Mouse (Mus musculus): Measurements from ENCODE around the gene Clrn1. TPM values are rescaled to one million over a fixed set of nuclear protein-coding genes. Genes with fewer than 3 reads are reported as not detected.

Gene Clrn1
- polyA plus RNA-seq, 1 experiment, result not detected

- Histone ChIP-seq H3K27ac (ENCODE audit: control insufficient read depth, insufficient read depth, low read depth, low read length) (no peak overlapping the region), H3K4me1 (ENCODE audit: control insufficient read depth, insufficient read depth, low read length) (no peaks in the 10 kb centered on the region), H3K4me3 (ENCODE audit: control insufficient read depth, low read depth, low read length) (no peak overlapping the region), H3K36me3 (ENCODE audit: control insufficient read depth, insufficient read depth, low read length) (no peaks in the 10 kb centered on the region), H3K27me3 (ENCODE audit: control insufficient read depth, insufficient read depth, low read length) (no peaks in the 10 kb centered on the region)
- TF ChIP-seq POLR2A (IDR thresholded peaks at IDR 0.05; ENCODE audit: control insufficient read depth, low read depth, low read length), result no peak
- TF ChIP-seq CTCF (IDR thresholded peaks at IDR 0.05; ENCODE audit: control insufficient read depth, insufficient read depth, insufficient replicate concordance, low read depth, low read length), result no peak
Observed at GRCm38 (mm10) chr3:58810353-58810752, 74.8 kb downstream of the Clrn1 start.

GRCm38 (mm10) chr3:58809111-58809915 is 75.8 kb downstream of the Clrn1 start:
- Histone ChIP-seq H3K27ac (ENCODE audit: control insufficient read depth, insufficient read depth, low read depth, low read length) (no peak overlapping the region), H3K4me3 (ENCODE audit: control insufficient read depth, low read depth, low read length) (no peak overlapping the region), H3K36me3 (ENCODE audit: control insufficient read depth, insufficient read depth, low read length) (no peaks in the 10 kb centered on the region)

GRCm38 (mm10) chr3:58808636-58809035 is 76.5 kb downstream of the Clrn1 start:
- H3K36me3 ChIP-seq (ENCODE audit: control insufficient read depth, insufficient read depth, low read length), result no peaks in the 10 kb centered on the region
- H3K4me1 ChIP-seq (ENCODE audit: control insufficient read depth, insufficient read depth, low read length), result no peaks in the 10 kb centered on the region
- H3K4me3 ChIP-seq (ENCODE audit: control insufficient read depth, low read depth, low read length), result no peak overlapping the region
- no peaks in the 10 kb centered on the region for H3K27me3 ChIP-seq (ENCODE audit: control insufficient read depth, insufficient read depth, low read length)
- H3K27ac ChIP-seq (ENCODE audit: control insufficient read depth, insufficient read depth, low read depth, low read length), result no peak overlapping the region
- TF ChIP-seq CTCF (IDR thresholded peaks at IDR 0.05; ENCODE audit: control insufficient read depth, insufficient read depth, insufficient replicate concordance, low read depth, low read length), result no peak
- no peak for TF ChIP-seq POLR2A (IDR thresholded peaks at IDR 0.05; ENCODE audit: control insufficient read depth, low read depth, low read length)

More at GRCm38 (mm10) chr3:58809111-58809915, 75.8 kb downstream of the Clrn1 start:
- no peaks in the 10 kb centered on the region for H3K4me1 ChIP-seq (ENCODE audit: control insufficient read depth, insufficient read depth, low read length)
- TF ChIP-seq CTCF (IDR thresholded peaks at IDR 0.05; ENCODE audit: control insufficient read depth, insufficient read depth, insufficient replicate concordance, low read depth, low read length), result no peak
- no peak for TF ChIP-seq POLR2A (IDR thresholded peaks at IDR 0.05; ENCODE audit: control insufficient read depth, low read depth, low read length)
- no peaks in the 10 kb centered on the region for H3K27me3 ChIP-seq (ENCODE audit: control insufficient read depth, insufficient read depth, low read length)

GRCm38 (mm10) chr3:58804745-58805144 is 80.4 kb downstream of the Clrn1 start:
- Histone ChIP-seq H3K27ac (ENCODE audit: control insufficient read depth, insufficient read depth, low read depth, low read length) (no peak overlapping the region), H3K4me3 (ENCODE audit: control insufficient read depth, low read depth, low read length) (no peak overlapping the region), H3K4me1 (ENCODE audit: control insufficient read depth, insufficient read depth, low read length) (no peaks in the 10 kb centered on the region), H3K27me3 (ENCODE audit: control insufficient read depth, insufficient read depth, low read length) (no peaks in the 10 kb centered on the region), H3K36me3 (ENCODE audit: control insufficient read depth, insufficient read depth, low read length) (no peaks in the 10 kb centered on the region)
- TF ChIP-seq CTCF (IDR thresholded peaks at IDR 0.05; ENCODE audit: control insufficient read depth, insufficient read depth, insufficient replicate concordance, low read depth, low read length) (no peak), POLR2A (IDR thresholded peaks at IDR 0.05; ENCODE audit: control insufficient read depth, low read depth, low read length) (no peak)

GRCm38 (mm10) chr3:58798676-58799075 is 86.5 kb downstream of the Clrn1 start:
- Histone ChIP-seq H3K27ac (ENCODE audit: control insufficient read depth, insufficient read depth, low read depth, low read length) (no peak overlapping the region), H3K4me3 (ENCODE audit: control insufficient read depth, low read depth, low read length) (no peak overlapping the region), H3K36me3 (ENCODE audit: control insufficient read depth, insufficient read depth, low read length) (no peaks in the 10 kb centered on the region), H3K4me1 (ENCODE audit: control insufficient read depth, insufficient read depth, low read length) (no peaks in the 10 kb centered on the region), H3K27me3 (ENCODE audit: control insufficient read depth, insufficient read depth, low read length) (no peaks in the 10 kb centered on the region)
- TF ChIP-seq POLR2A (IDR thresholded peaks at IDR 0.05; ENCODE audit: control insufficient read depth, low read depth, low read length) (no peak), CTCF (IDR thresholded peaks at IDR 0.05; ENCODE audit: control insufficient read depth, insufficient read depth, insufficient replicate concordance, low read depth, low read length) (no peak)

- H3K27me3 ChIP-seq (ENCODE audit: control insufficient read depth, insufficient read depth, low read length), result no peaks in the 10 kb centered on the region
Observed at GRCm38 (mm10) chr3:58798245-58798644, 86.9 kb downstream of the Clrn1 start.

More at GRCm38 (mm10) chr3:58798245-58798644, 86.9 kb downstream of the Clrn1 start:
- Histone ChIP-seq H3K27ac (ENCODE audit: control insufficient read depth, insufficient read depth, low read depth, low read length) (no peak overlapping the region), H3K4me1 (ENCODE audit: control insufficient read depth, insufficient read depth, low read length) (no peaks in the 10 kb centered on the region), H3K36me3 (ENCODE audit: control insufficient read depth, insufficient read depth, low read length) (no peaks in the 10 kb centered on the region), H3K4me3 (ENCODE audit: control insufficient read depth, low read depth, low read length) (no peak overlapping the region)
- no peak for TF ChIP-seq CTCF (IDR thresholded peaks at IDR 0.05; ENCODE audit: control insufficient read depth, insufficient read depth, insufficient replicate concordance, low read depth, low read length)
- no peak for TF ChIP-seq POLR2A (IDR thresholded peaks at IDR 0.05; ENCODE audit: control insufficient read depth, low read depth, low read length)

Other genes with a start within 250 kb of the Clrn1 start
- gene Erich6, start 248.1 kb downstream of the Clrn1 start, polyA plus RNA-seq (2012; rRNA removed), result 42.8 and 45.1 TPM in 2 replicates
- 136 and 152 TPM in 2 replicates for gene Siah2, start 192.9 kb downstream of the Clrn1 start, polyA plus RNA-seq (2012; rRNA removed)
- not detected in 2 replicates for gene Mindy4b-ps, start 63.0 kb downstream of the Clrn1 start, polyA plus RNA-seq (2012; rRNA removed)
- gene Med12l, start 120.5 kb upstream of the Clrn1 start, polyA plus RNA-seq (2012; rRNA removed), result 4.0 and 4.6 TPM in 2 replicates
- not detected in 2 replicates for gene Gpr171, start 216.5 kb upstream of the Clrn1 start, polyA plus RNA-seq (2012; rRNA removed)

Measured in testis, adult 2 months (tissue).